Mouse (Mus musculus) midbrain, embryonic 13.5 days (tissue): ENCODE measurements around the gene Nrbf2. TPM values are rescaled to one million over a fixed set of nuclear protein-coding genes. Genes with fewer than 3 reads are reported as not detected.

Experiments
- ATAC-seq: fragments of 200-750 bp; cut with Nextera tagmentation; 2 replicates; pipeline ENCODE4 v1.8.0; 2017; ENCODE audit warnings: mild to moderate bottlenecking, moderate TSS enrichment, moderate library complexity
- H3K27ac ChIP-seq: fragments of 300-500 bp; sonication (generic); 2 replicates; pipeline ENCODE4 v1.5.1; 2015; ENCODE audit warnings: inconsistent platforms, mild to moderate bottlenecking, moderate library complexity
- H3K27me3 ChIP-seq: fragments of 300-500 bp; sonication (generic); 2 replicates; pipeline ENCODE4 v1.6.1; 2015; ENCODE audit warnings: mild to moderate bottlenecking, inconsistent platforms
- H3K36me3 ChIP-seq: fragments of 300-500 bp; sonication (generic); 2 replicates; pipeline ENCODE4 v1.6.1; 2015; ENCODE audit warnings: mild to moderate bottlenecking, inconsistent platforms
- H3K4me1 ChIP-seq: fragments of 300-500 bp; sonication (generic); replicated peaks from 2 replicates; pipeline ENCODE4 v1.6.1; 2015; ENCODE audit warnings: inconsistent platforms
- H3K4me2 ChIP-seq: fragments of 300-500 bp; sonication (generic); replicated peaks from 2 replicates; pipeline ENCODE4 v1.6.1; 2015; ENCODE audit warnings: moderate library complexity, mild to moderate bottlenecking, inconsistent platforms
- H3K4me3 ChIP-seq: fragments of 300-500 bp; sonication (generic); replicated peaks from 2 replicates; pipeline ENCODE4 v1.5.1; 2015; ENCODE audit warnings: mild to moderate bottlenecking, inconsistent platforms
- H3K9ac ChIP-seq: fragments of 300-500 bp; sonication (generic); replicated peaks from 2 replicates; pipeline ENCODE4 v1.6.1; 2015; ENCODE audit warnings: mild to moderate bottlenecking, inconsistent platforms
- H3K9me3 ChIP-seq: fragments of 300-500 bp; sonication (generic); 2 replicates; pipeline ENCODE4 v1.6.1; 2016; ENCODE audit warnings: mild to moderate bottlenecking, inconsistent platforms
- WGBS: fragments of 180-500 bp; shearing (Covaris S2); methylation state at CpG from one replicate; pipeline ENCODE4 v1.1.7; 2015; 5-methylcytosine and 5-hydroxymethylcytosine counted together
- polyA plus RNA-seq: library from polyadenylated mRNA; unstranded; fragments of >200 nt; fragmentation: Nextera tagmentation; extraction: Ambion mirVana; gene quantifications from 2 replicates; pipeline ENCODE4 v1.2.1, GENCODE M21; 2015

Gene Nrbf2
- polyA plus RNA-seq, result 43.0 and 43.3 TPM in 2 replicates

DNA sequence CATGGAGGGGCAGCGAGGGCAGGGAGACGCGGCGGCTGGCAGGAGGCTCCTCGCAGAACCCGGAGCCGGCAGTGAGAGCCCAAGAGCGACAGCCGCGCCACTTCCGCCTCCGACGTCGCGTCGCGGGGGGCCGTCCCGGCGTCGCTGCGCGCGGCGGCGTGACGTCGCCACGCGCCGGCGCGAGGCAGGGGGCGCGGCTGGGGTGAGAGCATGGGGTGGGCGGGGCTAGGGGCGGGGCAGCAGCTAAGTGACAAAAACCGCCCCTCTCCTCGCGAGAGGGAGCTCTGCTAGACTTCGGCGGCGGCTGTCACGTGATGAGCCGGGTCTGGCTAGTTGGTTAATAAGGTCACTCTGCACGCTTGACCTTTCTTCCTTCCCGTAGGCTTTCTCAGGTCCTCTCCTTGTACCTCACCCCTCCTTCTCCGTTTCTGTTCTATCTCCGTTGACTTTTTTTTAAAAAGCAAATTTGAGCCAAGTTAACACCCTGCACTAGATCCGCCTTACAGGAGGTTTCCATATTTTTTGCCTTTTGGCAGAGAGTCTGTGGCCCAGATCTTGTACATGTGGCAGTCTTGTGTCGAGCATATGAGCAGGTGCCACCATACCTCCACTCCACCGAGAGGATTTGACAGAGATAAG lies at the start of gene Nrbf2:
Gene Nrbf2 (minus strand): TSS at position 130 of the 639 bp plus-strand sequence.
- no peaks in the 10 kb centered on the region for H3K9me3 ChIP-seq
- H3K9ac ChIP-seq, result peak within 1 kb of the TSS; percentile 95
- peak within 1 kb of the TSS; percentile 61 for H3K27ac ChIP-seq
- peak within 1 kb of the TSS; percentile 95 for H3K4me2 ChIP-seq
- 3% methylated on average over 49 of the region's 52 CpGs for WGBS
- H3K27me3 ChIP-seq, result no peaks in the 10 kb centered on the region
- peak within 1 kb of the TSS; percentile 77 for H3K4me3 ChIP-seq
- H3K36me3 ChIP-seq, result no peaks in the 10 kb centered on the region
- ATAC-seq, result peak; percentile 93
- peaks cover 29% of the 10 kb centered on the region for H3K4me1 ChIP-seq

GRCm38 (mm10) chr10:67330580-67330979 lies 45.5 kb upstream of the Nrbf2 start:
- H3K4me3 ChIP-seq, result no peak overlapping the region
- 0 out of 2 replicates have a peak, but pooled peaks cover 5% of the 10 kb centered on the region for H3K4me1 ChIP-seq
- H3K36me3 ChIP-seq, result no peaks in the 10 kb centered on the region
- H3K9ac ChIP-seq, result no peak overlapping the region
- no peak overlapping the region for H3K27ac ChIP-seq
- no peak overlapping the region for H3K4me2 ChIP-seq
- ATAC-seq, result no peak
- no peaks in the 10 kb centered on the region for H3K27me3 ChIP-seq
- H3K9me3 ChIP-seq, result no peaks in the 10 kb centered on the region
- 91% methylated on average over 2 of the region's 2 CpGs for WGBS

GRCm38 (mm10) chr10:67329661-67330060 lies 44.6 kb upstream of the Nrbf2 start:
- H3K27me3 ChIP-seq, result no peaks in the 10 kb centered on the region
- no peaks in the 10 kb centered on the region for H3K36me3 ChIP-seq
- no peak overlapping the region for H3K9ac ChIP-seq
- H3K4me2 ChIP-seq, result 0 out of 2 replicates have a peak overlapping the region, but pooled peaks have one; percentile 7
- H3K27ac ChIP-seq, result no peak overlapping the region
- no peak overlapping the region for H3K4me3 ChIP-seq
- WGBS, result 25% methylated on average over 11 of the region's 11 CpGs
- H3K9me3 ChIP-seq, result no peaks in the 10 kb centered on the region
- no peak for ATAC-seq
- H3K4me1 ChIP-seq, result 0 out of 2 replicates have a peak, but pooled peaks cover 5% of the 10 kb centered on the region

GRCm38 (mm10) chr10:67328208-67328607 lies 43.1 kb upstream of the Nrbf2 start:
- ATAC-seq, result no peak
- Histone ChIP-seq H3K9me3 (no peaks in the 10 kb centered on the region), H3K36me3 (no peaks in the 10 kb centered on the region), H3K9ac (no peak overlapping the region), H3K27me3 (no peaks in the 10 kb centered on the region), H3K4me1 (0 out of 2 replicates have a peak, but pooled peaks cover 5% of the 10 kb centered on the region), H3K4me2 (no peak overlapping the region), H3K4me3 (no peak overlapping the region), H3K27ac (no peak overlapping the region)
- 93% methylated on average over 5 of the region's 5 CpGs for WGBS

GRCm38 (mm10) chr10:67324036-67324435 lies 38.9 kb upstream of the Nrbf2 start:
- Histone ChIP-seq H3K9me3 (no peaks in the 10 kb centered on the region), H3K27ac (no peak overlapping the region), H3K4me2 (no peak overlapping the region), H3K36me3 (no peaks in the 10 kb centered on the region), H3K4me3 (no peak overlapping the region), H3K9ac (no peak overlapping the region), H3K4me1 (peaks cover 7% of the 10 kb centered on the region), H3K27me3 (peaks cover 13% of the 10 kb centered on the region)
- no peak for ATAC-seq
- 81% methylated on average over 1 of the region's 1 CpGs for whole genome bisulfite sequencing

DNA sequence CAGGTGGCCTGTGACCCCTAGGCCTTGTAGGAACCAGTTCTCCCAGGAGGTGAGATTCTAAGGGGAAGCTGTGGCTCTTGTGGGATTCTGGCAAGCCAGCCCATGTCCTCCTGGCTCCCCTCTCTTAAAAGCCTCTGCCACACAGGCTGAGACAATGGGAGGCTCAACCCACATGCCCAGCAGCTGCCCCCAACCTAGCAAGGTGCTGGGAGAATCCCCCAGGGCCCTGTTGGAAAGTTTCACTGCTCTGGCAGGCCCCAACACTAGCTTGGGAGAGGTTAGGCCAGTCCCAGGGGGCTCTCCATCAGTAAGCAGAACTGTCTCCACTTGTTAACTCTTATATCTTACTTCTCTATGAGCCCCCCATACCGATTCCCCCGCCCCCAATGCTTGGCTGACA lies 36.3 kb upstream of the Nrbf2 start:
- H3K4me1 ChIP-seq, result peaks cover 13% of the 10 kb centered on the region
- 88% methylated on average over 2 of the region's 2 CpGs for WGBS
- H3K9ac ChIP-seq, result no peak overlapping the region
- no peaks in the 10 kb centered on the region for H3K36me3 ChIP-seq
- no peak overlapping the region for H3K27ac ChIP-seq
- H3K27me3 ChIP-seq, result peaks cover 36% of the 10 kb centered on the region
- H3K4me3 ChIP-seq, result no peak overlapping the region
- H3K9me3 ChIP-seq, result no peaks in the 10 kb centered on the region
- H3K4me2 ChIP-seq, result no peak overlapping the region
- no peak for ATAC-seq

DNA sequence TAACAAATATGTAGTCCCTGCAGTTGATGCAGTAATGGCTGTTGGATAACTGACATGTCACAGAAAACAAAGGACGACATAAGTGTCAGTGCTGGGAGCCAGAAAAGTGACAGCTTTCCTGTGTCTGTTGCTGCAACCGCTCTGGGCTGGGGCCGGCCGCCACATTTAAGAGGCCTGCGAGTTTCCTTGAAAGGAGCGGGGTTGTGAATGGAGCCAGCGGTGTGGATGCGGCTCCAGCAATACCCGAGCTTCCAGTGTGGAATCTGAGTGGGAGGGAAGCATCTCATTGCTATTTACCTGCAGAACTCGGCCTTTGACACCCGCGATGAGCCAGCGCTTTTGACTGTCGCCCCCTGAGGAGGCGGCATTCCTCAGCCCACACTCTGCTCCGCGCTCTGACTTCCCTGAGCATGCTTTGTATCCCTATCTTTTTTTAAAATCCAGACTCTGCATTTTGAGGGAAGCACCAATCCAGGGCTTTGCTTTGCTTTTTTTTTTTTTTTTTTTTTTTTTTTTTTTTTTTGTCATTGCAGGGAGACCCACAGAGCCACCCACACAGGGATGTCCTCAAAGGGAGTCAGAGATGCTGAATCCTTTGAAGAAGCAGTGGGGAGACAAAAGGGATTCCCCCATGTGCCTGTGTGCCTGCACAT lies 35.2 kb upstream of the Nrbf2 start:
- peaks cover 38% of the 10 kb centered on the region for H3K27me3 ChIP-seq
- H3K9me3 ChIP-seq, result no peaks in the 10 kb centered on the region
- H3K9ac ChIP-seq, result peak overlapping the region; percentile 52
- 5% methylated on average over 17 of the region's 17 CpGs for WGBS
- no peak overlapping the region for H3K27ac ChIP-seq
- peaks cover 13% of the 10 kb centered on the region for H3K4me1 ChIP-seq
- no peaks in the 10 kb centered on the region for H3K36me3 ChIP-seq
- peak overlapping the region; percentile 17 for H3K4me3 ChIP-seq
- no peak for ATAC-seq
- peak overlapping the region; percentile 48 for H3K4me2 ChIP-seq

DNA sequence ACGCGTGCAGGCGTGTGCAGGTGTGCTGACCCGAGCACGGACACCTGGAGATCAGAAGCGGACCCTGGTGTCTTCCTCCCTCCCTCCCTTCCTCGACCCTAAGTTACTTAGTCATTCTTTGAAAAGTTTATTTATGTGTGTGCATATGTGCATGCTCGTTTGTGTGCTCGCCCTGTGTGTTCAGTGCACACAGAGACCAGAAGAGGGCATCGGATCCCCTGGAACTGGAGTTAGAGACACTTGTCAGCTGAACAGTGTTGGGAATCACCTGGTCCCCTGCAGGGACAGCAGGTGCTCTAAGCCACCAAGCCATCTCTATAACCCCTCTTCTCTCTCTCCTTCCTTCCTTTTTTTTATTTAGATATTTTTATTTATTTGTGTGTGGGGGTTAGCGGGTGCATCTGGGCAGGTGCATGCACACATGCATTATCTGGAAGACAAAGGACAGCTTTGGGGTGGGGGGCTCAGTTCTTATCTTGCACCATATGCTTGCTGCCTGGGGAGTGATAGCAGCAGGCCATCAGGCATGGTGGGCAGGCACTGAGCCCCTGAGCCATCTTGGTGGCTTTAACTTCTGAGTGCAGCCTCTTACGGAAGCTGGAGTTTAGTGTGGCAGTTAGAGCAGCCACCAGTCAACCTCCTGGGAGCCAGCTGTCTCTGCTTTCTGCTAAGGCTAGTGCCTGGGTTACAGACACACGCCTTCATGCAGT lies 34.1 kb upstream of the Nrbf2 start:
- no peaks in the 10 kb centered on the region for H3K9me3 ChIP-seq
- no peak overlapping the region for H3K27ac ChIP-seq
- H3K9ac ChIP-seq, result no peak overlapping the region
- peaks cover 13% of the 10 kb centered on the region for H3K4me1 ChIP-seq
- ATAC-seq, result no peak
- no peaks in the 10 kb centered on the region for H3K36me3 ChIP-seq
- 69% methylated on average over 13 of the region's 13 CpGs for WGBS
- no peak overlapping the region for H3K4me2 ChIP-seq
- H3K4me3 ChIP-seq, result no peak overlapping the region
- H3K27me3 ChIP-seq, result peaks cover 38% of the 10 kb centered on the region

DNA sequence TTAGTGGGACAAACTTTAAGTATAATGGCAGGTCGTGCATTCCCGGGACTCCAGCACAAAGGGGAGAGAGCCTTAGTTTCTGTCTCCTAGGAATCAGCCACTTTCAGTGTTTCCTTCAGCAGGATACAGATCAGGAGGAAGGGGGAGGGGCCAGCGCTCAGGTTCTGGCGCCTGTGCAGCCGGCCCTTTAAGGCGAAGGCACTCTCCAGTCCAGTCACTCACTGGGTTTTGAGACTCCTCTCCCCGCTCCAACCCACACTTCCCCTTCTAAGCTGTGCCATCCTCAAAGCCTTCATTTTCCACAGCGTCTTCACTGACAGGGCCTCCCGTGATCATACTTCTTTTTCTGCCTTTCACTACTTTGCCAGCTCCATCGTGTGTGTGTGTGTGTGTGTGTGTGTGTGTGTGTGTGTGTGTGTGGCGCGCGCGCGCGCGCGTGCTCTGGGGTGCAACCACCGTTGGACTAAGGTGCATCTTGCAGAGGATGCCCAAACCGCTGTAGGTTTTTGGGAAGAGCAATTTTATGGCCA lies 32.9 kb upstream of the Nrbf2 start:
- peak overlapping the region; percentile 31 for H3K4me3 ChIP-seq
- WGBS, result under 1% methylated on average over 20 of the region's 20 CpGs
- H3K36me3 ChIP-seq, result no peaks in the 10 kb centered on the region
- H3K27me3 ChIP-seq, result peaks cover 38% of the 10 kb centered on the region
- peak overlapping the region; percentile 39; the same call in 1 of the 2 replicates for H3K9ac ChIP-seq
- no peaks in the 10 kb centered on the region for H3K9me3 ChIP-seq
- H3K4me2 ChIP-seq, result peak overlapping the region; percentile 58
- no peak for ATAC-seq
- peaks cover 13% of the 10 kb centered on the region for H3K4me1 ChIP-seq
- no peak overlapping the region for H3K27ac ChIP-seq

GRCm38 (mm10) chr10:67314811-67315435 lies 29.8 kb upstream of the Nrbf2 start:
- ATAC-seq, result peak; percentile 55
- Histone ChIP-seq H3K27me3 (peaks cover 32% of the 10 kb centered on the region), H3K9me3 (no peaks in the 10 kb centered on the region), H3K4me3 (no peak overlapping the region), H3K9ac (no peak overlapping the region), H3K4me1 (peaks cover 8% of the 10 kb centered on the region), H3K27ac (no peak overlapping the region), H3K4me2 (no peak overlapping the region), H3K36me3 (no peaks in the 10 kb centered on the region)
- WGBS, result 15% methylated on average over 12 of the region's 12 CpGs

- 80% methylated on average over 6 of the region's 6 CpGs for WGBS
Measured at GRCm38 (mm10) chr10:67312456-67312855, 27.4 kb upstream of the Nrbf2 start.

More at GRCm38 (mm10) chr10:67312456-67312855, 27.4 kb upstream of the Nrbf2 start:
- Histone ChIP-seq H3K9me3 (no peaks in the 10 kb centered on the region), H3K36me3 (no peaks in the 10 kb centered on the region), H3K4me2 (no peak overlapping the region), H3K4me1 (no peaks in the 10 kb centered on the region), H3K4me3 (no peak overlapping the region), H3K27ac (no peak overlapping the region), H3K27me3 (peaks cover 9% of the 10 kb centered on the region; the same call in 1 of the 2 replicates), H3K9ac (no peak overlapping the region)
- no peak for ATAC-seq
